Mouse (Mus musculus) ovary, postnatal 10 days (tissue): ENCODE data around the gene Ptges3.
"Not testable (repeated sequence)": the region's sequence is repeated elsewhere in the genome, so short reads cannot be mapped to it uniquely, and the experiment has no call there.

Experiments used
- DNase-seq: peaks from one replicate; pipeline ENCODE4 v3.0.0; 2022; ENCODE audit warnings: low spot score

The Ptges3 gene

DNA sequence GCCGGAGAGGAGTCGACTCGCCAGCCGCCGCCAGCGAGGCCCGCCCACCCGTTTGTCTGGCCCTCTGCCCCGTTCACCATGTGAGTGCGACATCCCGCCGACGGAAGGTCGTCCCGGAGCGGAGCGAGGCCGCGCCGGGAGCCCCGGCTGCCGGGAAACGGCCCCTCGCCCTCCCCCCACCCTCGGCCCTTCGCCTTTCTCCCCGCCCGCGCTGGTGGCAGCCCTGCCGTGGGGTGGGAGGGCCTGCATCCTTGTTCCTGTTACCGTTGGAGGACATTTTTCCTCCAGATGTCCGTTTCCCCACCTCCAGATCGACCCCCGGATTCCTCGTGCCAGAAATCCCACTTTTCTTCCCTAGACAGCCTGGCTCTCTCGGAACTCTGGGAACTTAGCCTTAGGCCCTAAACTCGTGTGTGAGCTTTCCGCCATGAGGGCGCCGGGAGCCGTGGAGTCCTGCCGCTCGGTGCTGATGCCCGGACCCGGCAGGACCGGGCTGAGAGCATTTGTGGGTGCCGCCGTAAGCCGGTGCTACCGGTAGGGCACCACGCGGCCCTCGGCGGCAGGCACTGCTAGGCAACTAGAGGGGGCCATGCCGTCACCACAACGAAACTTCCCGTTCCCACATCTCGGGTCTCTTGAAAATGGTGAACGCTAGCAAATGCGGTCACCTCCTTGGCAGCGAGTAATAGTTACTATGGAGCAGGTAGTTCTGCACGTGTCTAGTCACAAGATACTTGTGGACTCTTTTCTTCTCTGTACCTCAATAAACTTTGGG, 640 bp downstream of the Ptges3 start:
- DNase-seq, result no peak

DNA sequence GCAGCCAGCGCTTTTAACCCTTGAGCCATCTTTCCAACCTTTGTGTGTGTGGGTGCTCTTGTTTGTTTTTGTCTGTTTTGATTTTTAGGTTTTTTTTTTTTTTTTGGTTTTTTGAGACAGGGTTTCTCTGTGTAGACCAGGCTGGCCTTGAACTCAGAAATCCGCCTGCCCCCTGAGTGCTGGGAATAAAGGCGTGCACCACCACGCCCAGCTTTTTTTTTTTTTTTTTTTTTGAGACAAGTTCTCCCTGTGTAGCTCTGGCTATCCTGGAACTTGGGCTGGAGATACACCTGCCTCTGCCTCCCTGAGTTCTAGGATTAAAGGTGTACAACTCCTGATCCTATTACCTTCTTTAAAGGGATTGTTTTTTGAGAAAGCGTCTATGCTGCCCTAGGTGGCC, 2.4 kb downstream of the Ptges3 start:
- DNase-seq, result no peak

DNA sequence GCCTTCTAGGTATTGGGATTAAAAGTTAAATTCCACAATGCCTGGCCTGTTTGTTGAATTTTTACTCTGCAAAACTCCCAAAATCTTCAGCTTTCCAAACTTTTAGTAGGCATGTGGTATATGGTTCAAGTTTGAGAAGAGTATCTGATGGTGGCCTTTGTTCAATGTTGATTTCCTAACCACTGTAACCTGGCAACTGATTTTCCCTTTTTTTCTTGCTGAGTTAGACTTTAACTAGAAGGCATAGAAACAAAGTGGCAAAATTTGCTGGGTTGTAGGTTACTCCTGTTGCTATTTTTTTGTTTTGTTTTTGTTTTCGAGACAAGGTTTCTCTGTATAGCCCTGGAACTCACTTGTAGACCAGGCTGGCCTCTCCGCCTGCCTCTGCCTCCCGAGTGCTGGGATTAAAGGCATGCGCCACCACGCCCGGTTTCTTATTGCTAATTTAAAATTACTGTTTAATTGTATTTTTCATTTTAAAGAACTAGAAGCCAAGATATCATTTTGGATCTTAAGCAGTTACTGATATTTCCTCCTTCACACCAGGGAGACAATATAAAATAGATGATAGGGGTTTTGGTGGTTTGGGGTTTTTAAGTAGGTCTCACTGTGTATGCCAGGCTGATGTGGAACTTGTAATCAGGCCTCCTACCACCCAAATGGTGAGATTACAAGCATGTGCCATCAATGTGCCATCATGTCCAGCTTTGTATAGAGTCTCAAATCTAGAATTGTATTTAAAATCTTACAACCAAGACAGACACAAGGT, 3.7 kb downstream of the Ptges3 start:
- no peak for DNase-seq

DNA sequence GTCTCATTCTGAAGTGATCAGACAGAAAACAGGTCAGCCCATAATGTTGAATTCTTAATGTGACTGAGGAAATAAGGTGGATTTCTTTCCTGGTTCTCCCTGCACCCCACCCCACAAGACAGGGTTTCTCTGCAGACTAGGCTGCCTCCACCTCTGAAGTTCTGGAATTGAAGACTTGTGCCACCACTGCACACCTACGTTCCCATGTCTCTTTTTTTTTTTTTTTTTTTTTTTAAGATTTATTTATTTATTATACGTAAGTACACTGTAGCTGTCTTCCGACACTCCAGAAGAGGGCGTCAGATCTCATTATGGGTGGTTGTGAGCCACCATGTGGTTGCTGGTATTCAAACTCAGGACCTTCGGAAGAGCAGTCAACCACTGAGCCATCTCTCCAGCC, 7.3 kb downstream of the Ptges3 start:
- DNase-seq, result no peak

DNA sequence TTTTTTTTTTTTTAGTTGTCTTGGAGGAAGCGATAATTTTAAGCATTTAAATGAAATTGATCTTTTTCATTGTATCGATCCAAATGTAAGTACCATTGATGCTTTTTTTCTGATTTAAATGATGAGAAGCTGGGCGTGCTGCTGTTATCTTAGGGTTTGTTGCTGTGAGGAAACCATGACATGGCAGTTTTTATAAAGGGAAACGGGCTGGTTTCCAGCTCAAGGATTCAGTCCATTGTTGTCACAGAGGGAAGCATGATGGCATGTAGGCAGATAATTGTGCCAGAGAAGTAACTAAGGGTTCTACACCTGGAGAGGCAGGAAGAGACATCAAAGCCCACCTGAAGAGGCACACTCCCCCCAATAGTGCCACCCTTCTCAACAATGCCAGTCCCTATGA, 10.4 kb downstream of the Ptges3 start:
- DNase-seq, result no peak

DNA sequence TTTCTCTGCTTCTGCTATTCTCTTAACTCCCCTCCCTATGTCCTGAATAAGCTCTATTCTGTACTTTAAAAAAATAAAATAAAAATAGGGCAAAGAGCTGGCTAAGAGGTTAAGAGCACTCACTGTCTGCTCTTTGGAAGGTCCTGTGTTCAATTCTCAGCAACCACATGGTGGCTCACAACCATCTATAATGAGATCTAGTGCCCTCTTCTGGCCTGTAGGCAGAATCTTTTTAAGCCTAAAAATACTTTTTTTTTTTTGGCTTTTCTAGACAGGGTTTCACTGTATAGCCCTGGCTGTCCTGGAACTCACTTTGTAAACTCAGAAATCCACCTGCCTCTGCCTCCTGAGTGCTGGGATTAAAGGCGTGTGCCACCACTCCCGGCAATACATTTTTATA, 11.7 kb downstream of the Ptges3 start:
- DNase-seq, result not testable (repeated sequence)

DNA sequence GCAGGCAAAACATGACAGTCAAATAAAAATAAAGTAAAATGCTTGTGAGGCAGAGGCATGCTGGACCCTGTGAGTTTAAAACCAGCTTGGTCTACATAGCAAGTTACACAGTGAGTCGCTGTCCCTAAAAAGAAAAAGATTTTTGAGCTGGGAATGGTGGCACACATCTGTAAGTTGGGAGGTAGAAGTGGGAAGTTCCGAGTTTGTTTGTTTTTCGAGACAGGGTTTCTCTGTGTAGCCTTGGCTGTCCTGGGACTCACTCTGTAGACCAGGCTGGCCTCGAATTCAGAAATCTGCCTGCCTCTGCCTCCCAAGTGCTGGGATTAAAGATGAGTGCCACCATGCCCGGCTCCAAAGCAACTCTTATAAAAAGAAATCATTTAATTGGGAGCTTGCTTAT, 19.5 kb downstream of the Ptges3 start:
- DNase-seq, result not testable (repeated sequence)

DNA sequence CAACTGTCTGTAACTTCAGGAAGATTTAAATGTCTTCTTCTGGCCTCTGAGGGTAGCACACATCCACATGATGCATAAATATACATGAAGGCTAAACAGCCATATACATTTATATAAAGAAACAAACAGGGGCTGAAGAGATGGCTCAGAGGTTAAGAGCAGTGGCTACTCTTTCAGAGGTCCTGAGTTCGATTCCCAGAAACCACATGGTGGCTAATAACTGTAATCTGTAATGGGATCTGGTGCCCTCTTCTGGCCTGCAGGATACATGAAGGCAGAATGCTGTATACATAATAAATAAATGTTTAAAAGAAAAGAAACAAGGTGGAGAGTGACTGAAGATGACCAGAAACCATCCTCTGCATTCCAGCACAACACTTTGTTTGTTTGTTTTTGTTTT, 21.7 kb downstream of the Ptges3 start:
- DNase-seq, result no peak

DNA sequence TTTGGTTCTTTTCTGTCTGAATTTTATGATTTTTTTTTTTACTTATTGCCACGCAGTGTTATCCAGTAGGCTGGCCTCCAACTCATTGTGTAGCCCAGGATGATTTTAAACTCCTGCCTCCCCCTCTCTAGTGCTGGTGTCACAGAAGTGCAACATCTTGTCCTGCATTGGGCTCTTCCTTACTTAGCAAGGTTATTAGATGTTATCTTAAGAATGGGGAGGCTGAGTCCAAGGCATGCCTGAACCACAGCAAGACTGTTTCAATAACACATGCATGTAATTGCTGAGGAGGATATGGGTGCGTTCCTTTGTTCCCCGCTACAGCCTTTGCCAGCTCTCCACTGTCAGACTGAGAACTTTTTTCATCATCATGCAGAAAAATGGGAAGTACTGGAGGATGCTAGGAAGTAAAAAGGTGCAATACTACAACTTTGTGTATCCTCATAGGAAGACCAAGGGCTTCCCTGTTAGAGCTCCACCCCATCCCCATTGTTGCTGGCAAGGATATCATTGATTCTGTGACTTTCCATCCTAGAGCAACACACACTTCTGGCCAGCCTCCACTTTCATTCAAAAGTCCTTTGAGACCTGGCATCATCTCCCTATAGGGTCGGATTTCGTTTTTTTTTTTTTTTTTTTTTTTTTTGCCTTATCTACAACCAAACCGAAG, 23.2 kb downstream of the Ptges3 start:
- no peak for DNase-seq

DNA sequence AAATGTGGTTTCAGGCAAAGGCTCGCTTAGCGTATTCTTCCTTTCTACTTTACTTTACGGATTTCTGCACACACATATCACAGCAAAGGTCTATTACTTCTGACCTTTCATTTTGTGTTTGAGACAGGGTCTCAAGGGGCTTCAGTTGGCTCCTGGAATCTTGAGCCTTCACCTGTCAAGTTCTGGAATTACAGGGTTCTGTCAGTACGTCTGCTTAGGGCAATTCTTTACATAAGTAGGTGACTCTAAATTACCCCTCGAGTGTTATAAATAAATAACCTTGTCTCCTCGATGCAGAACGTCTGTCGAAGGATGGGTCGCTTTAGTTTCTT, 23.7 kb downstream of the Ptges3 start:
- no peak for DNase-seq

DNA sequence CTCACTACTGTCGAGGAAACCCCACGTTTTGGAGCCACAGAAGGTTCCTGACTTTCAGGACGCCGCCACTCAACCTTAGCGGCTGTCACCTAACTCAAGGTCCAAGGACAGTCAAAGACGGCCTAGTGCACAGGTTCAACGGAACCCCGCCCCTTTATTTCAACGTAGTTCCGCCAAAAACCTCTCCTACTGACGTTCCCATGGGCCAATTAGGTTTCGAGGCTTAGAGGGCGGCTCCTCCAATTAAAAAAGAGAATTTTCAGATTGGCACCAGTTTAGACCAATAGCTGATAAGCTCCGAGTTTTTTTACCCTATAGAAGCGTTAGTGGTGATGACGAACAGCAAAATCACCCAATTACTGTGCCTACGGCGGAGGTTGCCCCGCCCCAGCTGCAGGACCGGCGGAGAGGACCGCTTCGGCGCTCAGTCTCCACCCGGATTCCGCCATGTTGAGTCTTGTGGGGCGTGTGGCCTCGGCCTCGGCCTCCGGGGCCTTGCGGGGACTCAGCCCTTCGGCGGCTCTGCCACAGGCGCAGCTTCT, 24.2 kb downstream of the Ptges3 start, which contains the start of gene Atp5b:
Gene Atp5b, plus strand, starts transcription at position 394 of the 542 bp plus-strand sequence.
- DNase-seq, result peak; percentile 93

DNA sequence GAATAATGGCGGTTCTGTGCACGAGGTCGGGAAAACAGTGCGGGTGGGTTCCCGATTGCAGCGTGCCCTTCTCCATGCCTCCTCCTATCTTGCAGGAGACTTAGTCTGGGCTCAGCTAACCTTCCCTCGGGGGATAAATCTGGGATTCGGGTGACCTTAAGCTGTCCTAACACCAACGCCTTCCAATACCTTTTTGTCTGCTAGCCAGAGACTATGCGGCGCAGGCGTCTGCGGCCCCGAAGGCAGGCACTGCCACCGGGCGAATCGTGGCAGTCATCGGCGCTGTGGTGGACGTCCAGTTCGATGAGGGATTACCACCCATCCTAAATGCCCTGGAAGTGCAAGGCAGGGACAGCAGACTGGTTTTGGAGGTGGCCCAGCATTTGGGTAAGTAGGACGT, 24.9 kb downstream of the Ptges3 start:
- peak; percentile 26 for DNase-seq

DNA sequence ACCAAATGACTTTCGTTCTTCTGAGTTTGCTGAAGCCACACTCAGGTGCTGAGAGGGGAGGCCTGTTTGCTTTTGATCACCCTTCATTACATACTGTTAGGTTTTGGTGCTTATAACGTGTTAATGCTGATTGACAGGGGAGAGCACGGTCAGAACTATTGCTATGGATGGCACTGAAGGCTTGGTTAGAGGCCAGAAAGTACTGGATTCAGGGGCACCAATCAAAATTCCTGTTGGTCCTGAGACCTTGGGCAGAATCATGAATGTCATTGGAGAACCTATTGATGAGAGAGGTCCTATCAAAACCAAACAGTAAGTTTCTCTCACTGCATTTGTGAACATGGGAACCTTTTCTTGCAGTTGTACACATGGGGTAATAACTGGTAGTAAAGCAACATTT, 25.4 kb downstream of the Ptges3 start:
- no peak for DNase-seq

DNA sequence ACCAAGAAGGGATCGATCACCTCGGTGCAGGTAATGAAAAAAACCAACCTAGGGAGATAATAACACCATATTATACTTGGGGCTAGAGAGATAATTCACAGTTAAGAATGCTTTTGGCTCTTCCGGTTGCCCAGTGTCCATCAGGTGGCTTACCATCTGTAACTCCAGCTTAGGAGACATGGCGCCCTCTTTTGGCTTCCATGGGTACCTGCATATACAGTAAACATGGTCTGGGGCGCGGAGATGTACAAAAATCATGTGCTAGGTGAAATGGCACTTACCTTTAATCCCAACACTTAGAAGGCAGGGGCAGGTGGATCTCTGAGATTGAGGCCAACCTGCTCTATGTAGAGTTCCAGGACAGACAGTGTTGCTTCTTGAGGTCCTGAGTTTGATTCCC, 27.6 kb downstream of the Ptges3 start:
- DNase-seq, result no peak

DNA sequence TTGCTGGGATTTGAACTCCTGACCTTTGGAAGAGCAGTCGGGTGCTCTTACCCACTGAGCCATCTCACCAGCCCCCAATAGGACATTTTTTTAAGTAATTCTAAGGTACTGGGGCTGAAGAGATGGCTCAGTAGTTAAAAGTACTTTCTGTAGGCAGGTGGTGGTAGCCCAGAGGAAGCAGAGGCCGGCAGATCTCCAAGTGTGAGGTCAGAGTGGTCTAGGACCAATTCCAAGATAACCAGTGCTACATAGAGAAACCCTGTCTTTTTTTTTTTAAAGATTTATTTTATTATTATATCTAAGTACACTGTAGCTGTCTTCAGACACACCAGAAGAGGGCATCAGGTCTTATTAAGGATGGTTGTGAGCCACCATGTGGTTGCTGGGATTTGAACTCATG, 28.5 kb downstream of the Ptges3 start:
- not testable (repeated sequence) for DNase-seq

DNA sequence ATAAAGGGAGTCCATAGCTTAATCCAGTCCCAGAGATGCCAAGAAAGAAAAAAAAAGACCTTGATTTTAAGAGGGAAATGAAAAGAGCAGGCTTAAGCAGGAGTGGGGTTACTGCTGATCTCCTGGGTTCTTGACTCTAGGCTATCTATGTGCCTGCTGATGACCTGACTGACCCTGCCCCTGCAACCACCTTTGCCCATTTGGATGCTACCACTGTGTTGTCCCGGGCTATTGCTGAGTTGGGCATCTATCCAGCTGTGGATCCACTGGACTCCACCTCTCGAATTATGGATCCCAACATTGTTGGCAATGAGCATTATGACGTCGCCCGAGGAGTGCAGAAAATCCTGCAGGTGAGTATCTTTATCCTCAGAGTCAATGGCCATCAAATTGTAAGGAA, 29.4 kb downstream of the Ptges3 start:
- no peak for DNase-seq

DNA sequence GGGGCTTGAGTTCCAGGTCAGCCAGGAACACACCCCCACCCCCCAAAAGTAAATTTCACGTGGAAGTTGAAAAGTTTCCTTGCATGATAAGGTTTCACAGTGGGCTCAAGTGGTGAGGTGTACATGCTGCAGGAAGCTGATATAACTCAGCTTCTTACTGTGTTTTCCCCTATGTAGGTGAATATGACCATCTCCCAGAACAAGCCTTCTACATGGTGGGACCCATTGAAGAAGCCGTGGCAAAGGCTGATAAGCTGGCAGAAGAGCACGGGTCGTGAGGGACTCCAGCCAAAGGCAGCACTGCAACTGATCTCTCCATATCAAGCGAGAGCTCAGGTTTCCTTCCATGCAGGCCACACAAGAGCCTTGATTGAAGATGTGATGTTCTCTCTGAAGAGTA, 31.1 kb downstream of the Ptges3 start:
- DNase-seq, result no peak

DNA sequence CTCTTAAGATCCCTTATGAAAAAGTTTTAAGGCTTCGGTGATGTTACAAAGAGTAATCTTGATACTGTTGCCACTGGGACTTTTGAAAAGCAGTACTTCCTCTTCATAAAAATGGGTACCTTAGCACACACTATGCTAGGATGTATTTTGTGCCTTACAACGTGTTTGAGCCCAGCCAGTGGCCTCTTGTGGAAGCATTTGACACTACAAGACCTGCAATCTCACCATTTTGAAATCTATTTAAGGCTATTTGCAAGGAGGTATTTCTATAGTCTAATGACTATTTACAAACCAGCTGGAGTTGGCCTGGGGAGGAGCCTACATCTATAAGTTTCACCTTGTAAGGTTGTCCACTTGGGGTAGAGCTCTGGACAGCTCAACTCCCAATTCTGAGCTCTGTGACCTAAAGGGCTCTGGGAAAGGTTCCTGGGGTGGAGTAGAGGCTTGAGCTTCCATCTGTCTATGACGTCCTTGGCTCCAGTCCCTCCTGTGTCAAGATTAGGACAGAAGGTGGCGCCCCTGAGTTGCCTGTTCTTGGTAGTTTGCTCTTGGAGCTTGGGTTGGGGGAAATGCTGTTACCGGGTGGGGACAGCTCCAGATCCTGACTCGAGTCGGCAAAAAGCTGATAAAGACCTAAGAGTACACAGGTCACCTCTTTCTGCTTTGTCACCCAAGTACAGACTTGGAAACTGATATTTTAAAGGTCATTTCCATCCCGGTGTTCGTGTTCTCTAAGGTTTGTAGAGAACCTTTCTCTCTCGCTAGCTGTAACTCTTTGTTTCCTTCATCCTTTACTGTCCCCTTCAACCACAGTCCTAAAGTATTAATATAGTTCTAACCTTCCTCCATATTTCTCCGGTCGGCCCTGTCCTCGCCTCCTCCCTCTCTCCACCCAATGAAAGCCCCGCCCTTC, 32.2 kb downstream of the Ptges3 start:
- DNase-seq, result peak; percentile 78

DNA sequence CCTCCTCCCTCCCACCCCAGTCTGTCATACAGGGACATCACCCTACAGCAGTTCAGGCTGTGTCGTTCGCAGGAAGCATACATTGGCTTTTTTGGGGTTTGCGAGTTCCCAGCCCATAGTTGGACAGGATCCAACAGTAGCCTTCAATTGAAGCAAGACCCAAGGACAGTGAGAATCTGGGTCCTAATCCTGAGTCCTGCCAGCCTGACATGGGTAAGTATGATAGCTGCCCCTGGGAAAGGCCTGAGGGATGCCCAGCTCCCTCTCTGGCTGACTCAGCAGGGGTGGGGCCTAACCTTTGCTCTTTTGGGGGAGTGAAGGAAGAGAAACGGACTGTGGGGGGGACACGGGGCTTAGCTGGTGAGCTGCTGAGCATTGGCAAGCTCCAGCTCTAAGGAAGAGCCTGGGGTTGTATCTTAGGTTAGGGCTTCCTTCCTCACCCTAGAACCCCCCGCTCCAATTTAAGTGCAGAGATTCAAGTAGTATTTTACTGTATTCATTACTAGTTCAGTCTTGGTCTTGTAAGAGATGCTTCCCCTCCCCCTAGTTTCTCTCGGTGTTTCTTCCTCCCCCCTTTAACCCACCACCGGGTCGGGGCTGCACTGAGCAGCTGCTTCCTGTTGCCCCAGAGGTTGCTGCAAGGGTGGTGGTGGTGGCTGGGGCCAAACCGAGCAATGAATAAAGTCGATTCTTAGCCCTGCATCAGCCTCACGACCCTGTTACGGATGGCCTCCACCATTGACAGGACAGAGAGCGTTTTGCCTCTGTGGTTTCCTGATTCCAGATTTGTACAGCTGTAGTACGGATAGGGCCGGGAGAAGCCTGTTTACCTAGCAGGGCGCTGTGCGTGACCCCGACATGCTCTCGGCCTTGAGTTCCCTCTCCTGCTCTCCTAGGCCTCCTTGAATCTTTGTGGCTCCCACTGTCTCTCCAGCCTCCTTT, 33.1 kb downstream of the Ptges3 start, which contains the start of gene Baz2a:
Gene Baz2a, plus strand, starts transcription at position 14 of the 942 bp plus-strand sequence.
- DNase-seq, result no peak
